Mouse (Mus musculus): ENCODE measurements around the gene Pknox2.

Gene Pknox2

DNA sequence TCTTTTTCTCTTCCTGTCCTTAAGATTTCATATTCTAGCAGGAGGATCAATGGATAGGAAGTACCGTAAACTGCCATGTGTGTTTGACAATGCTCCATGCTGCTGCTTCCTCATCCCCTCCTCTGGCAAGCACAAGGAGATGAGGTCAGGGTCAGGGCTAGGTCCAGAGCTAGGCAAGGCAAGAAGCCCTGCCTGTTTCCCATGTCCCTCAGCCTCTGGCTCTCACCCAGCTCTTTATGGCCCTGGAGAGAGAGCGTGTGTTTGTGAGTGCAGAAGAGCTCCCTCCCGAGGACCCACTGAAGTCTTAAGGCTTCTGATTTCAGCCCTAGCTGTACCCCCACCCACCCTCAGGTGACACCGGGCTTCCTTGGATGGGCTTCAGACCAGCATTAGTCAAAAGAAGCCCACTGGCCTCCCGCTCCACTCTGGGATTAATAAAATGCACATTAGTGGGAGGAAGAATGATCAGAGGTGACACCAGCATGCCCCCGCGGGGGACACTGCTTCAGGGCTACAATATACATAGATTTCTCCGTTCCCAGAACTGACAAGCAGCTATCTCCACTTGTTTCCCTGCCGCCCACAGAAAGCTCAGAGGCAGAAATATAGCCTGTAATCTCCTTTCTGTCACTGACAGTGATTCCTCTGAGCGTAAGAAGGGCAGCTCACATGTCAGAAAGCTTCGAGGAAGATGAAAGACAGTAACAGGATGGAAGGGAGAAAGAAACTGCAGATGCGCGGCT, 156.4 kb downstream of the Pknox2 start:
- DNase-seq (ENCODE audit: low read depth, low spot score), result no peak

DNA sequence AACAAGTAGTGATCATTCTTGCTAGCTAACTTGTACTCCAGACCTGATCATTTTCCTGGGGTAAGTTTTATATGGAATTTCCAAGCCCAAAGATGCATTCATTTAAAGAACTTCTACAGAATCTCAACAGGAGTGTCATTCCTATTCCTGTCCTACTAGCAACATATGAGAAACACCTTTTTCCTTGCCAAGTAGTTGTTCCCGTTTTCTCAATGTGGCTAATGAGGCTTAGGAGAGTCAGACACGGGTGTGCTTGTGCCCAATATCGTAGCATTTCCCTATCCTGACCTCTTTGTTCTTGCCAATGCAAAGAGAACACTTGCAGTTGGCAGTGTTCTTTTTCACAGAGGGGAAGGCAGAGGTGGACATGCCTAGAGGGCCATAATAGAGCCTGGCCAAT, 157.2 kb downstream of the Pknox2 start:
- DNase-seq (ENCODE audit: low read depth, low spot score), result no peak

DNA sequence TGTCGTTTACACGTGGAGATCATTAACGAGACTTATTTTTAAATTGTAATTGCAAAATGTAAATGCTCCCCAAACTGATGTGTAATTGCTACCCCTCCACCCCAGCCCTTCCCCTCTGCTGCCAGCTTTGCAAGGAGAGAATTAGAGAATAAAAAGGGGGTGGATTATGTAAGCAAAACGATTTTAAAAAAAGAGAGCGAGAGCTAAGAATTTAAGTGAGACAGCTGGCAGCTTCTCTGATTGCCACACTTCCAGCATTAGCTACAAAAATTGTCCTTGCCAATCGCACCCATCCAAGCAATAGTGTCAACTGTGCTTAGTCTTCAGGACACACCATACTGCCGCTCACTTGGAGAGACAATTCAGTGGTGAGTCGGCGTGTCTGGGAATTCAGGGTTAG, 162.0 kb downstream of the Pknox2 start:
- no peak for DNase-seq (ENCODE audit: low read depth, low spot score)

DNA sequence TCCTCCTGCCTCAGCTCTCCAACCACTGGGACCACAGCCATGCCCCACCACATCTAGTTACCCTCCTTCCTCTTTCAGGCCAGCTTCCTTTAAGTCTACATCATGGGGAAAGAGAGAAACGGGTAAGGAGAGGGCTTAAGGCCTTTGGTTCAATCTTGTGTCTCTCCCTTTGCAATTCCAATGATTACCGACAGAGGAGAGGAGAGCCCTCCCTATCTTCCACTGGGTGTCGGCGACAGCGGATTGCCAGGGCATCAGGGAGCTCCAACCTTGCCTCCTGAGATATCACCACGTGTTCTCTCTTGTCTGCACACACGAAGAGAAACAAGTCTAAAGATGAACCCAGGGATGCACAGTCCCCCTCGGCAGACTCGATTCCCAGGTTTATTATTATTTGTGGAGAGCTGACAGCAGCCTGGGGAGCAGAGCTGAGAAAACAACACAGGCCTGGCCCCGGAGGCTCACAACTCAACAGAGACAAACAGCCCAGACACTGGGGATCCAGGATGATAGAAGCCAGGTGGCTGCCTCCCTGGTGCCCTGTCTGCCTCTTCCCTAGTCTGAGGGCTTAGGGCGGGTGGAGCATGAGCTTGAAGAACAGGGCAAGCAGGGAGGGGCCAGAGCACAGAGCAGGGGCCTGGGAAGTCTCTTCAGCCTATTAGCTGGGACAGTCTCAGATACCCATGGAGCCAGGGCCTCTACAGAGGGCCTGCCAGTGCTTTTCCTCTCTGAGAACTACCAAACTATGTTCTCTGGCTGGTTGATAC, 170.4 kb downstream of the Pknox2 start:
- peak; percentile 77 for DNase-seq (ENCODE audit: low read depth, low spot score)

DNA sequence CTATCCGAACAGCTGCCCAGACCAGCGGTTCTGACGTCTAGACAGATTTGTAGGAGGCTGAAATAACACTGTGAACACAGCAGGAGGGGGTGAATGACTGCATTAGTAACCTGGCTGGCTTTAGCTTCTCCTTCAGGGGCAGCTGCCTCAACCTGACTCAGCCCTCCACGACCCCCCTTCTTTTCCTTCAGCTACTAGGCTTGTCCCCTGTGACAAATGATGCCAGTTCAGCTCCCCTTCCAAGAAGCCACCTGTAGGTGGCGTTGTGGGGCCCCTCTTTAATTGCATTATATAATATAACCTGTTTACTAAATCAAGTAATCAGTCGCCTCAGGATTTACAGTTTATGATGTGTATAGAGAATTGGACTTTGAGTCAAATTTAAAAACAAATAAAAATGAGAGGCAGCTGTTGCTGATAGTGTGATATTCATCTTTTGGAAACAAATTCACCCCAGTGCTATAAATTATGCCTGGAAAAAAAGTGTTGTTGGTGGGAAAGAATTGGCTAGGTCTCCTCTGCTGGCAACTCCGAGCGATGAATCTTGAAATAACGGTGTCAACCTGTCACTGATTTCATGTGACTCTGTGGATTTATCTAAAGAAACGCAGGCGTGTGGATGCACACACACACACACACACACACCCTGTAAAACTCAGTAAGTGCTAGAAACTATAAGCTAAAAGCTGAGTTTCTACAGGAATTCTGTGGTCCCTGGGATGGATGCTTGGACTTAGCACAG, 173.6 kb downstream of the Pknox2 start:
- peak; percentile 52 for DNase-seq (ENCODE audit: low read depth, low spot score)

DNA sequence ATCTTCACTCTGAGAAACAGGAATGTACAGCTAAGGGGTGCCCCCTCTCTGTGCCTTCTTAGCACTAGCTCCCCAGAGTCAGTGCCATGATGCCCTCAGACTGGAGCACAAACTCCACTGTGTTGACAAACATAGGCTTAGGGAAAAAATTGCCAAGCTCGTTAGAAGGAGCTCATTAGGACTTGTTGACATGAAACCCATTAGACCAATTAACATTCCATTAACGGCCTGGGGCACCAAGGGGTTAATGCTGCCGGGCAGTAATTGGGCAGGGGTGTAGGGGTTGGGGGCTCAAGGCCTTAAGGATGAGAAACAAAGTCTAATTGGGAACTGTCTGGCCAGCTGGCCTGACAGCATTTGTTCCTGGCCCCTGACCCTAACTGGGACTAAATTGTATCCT, 175.1 kb downstream of the Pknox2 start:
- no peak for DNase-seq (ENCODE audit: low read depth, low spot score)

DNA sequence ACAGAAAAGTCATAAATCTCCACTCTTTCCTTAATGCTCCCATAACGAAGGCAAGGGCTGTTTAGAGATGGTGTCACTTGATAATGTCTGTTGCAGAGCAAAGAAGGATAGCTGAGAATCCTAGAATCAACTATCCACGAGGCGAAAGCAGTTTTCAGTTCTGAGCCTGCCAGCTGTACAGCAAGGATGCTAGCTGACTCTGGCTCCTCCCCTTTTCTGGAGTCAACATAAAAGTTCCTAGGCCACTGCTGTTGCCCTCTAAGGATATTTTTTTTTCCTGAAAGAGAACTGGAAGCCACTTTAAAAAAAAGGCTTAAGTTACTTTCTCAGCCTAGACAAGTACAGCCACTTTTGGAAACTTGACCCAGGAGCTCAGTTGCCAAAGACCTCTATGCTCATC, 176.1 kb downstream of the Pknox2 start:
- DNase-seq (ENCODE audit: low read depth, low spot score), result peak; percentile 13

DNA sequence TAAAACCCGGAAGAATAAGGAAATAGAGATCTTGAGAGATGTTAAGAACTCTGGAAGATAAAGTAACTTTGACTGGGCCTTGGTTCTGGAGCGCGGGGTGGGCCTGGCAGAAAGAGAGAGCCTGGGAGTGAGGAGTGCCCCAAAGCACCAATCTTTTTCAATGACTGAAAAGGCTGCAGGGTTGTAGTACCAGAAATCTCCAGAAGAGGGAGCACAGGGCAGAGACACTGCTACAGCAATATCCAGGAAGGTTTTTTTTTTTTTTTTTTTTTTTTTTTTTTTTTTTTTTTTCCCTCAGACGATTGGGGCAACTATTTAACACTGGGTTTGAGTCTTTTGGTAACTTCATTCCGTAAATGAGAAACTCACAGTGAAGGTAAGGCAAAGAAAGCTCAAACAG, 176.6 kb downstream of the Pknox2 start:
- DNase-seq (ENCODE audit: low read depth, low spot score), result peak; percentile 78

DNA sequence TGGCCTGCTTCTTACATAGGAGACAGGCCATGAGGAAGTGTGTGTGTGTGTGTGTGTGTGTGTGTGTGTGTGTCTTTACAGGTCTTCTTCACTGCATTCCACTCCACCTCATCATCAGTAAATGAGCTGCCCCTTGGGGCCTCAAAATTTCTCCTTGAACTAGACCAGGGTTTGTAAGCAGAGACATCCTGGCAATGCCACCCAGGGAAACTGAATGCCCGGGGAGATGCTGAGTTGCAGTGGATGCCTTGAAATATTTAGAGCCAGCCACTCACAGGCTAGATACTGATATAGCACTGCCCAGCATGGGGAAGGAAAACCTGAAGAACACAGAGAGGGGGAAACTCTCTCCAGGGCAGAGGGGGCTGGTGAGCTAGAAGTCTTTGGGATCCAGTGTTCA, 178.1 kb downstream of the Pknox2 start:
- DNase-seq (ENCODE audit: low read depth, low spot score), result no peak

DNA sequence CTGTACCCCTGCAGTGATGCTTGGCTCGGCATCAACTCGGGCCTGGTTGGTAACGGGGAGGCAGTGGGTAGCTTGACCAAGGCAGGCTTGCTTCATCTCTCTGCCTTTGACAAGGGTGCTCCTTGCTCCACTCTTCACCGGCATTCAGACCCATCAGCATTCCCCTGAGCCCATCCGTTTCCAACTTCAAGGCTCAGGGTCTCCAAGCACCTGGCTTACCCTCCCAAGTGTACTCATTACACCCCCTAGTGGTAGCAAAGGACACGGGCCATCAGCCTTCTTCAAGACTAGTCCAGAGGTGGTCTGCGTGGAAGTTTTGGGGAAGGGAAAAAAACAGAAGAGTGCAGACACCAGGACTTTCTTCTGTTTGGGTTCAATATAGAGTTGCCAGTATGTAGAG, 178.5 kb downstream of the Pknox2 start:
- peak; percentile 92 for DNase-seq (ENCODE audit: low read depth, low spot score)

DNA sequence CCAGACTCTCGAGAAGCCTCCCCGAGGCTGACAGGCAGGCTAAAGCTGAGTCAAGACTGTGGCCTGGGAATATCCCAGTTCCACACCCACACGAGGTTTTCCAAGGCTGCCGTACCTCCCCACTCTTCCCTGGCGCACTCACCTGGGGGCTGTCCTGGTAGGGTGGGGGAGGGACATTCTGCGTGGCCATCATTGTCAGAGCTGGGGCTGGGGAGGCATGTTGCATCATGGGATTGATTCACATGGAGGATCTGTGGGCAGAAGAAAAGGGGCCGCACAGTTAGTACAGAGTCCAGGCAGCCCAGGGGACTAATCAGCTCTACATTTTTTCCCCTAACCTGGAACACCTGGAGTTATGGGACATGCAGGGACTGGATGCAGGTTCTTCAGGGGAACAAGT, 179.0 kb downstream of the Pknox2 start:
- DNase-seq (ENCODE audit: low read depth, low spot score), result peak; percentile 48

DNA sequence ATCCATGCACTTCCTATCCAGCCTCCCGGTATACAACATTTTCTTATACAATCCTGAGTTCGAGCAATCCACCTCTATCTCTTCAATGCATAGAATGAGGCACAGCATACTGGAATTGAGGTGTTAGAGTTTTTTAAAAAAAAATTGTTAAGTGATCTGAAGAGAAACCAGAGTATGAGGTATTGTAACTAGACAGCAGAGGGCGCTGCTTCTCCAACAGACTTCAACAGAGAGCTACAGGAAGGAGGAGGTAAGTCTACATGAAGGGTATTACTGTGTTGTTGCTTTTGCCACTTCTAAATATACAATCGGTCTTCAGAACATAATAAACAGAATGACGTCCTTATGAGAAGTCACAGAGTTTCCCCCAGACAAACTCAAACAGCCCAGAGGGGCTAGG, 181.5 kb downstream of the Pknox2 start:
- peak; percentile 83 for DNase-seq (ENCODE audit: low read depth, low spot score)

DNA sequence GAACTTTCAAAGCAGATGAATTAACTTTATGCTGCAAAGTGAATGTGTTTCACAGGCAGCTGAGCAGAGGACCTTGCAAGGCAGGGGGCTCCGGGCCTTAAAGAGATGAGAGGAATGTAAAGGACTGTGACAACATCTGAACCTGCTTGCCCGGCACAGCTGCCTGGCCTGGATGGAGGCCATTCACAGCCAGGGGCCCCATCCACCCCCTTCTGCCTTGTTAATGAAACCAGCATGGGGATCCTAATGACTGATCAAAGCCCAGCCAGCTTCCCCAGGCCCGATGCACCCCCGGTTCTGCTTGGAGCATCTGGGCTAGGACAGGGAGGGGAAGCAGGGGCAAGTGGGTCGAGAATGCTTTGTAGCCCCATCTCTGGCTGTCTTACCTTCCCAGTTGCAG, 183.0 kb downstream of the Pknox2 start:
- DNase-seq (ENCODE audit: low read depth, low spot score), result no peak

DNA sequence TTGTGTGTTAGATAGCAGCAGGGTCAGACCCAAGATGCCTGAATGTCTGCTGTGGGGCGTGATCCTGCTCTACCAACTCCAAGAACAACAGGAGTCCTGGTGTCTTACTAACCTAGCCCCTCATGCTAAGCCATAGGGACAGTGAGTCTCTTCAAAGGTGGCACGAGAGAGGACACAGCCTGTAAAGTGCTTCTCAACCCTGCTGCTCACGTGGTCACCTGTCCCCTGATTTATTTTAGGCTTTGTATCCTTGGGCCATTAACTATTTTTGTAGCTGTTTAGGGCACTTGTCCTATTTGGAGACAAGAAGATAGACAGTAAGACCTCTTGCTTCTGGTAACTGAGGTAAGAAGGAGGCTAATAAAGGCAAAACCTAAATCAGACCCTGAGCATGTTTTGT, 183.7 kb downstream of the Pknox2 start:
- no peak for DNase-seq (ENCODE audit: low read depth, low spot score)

DNA sequence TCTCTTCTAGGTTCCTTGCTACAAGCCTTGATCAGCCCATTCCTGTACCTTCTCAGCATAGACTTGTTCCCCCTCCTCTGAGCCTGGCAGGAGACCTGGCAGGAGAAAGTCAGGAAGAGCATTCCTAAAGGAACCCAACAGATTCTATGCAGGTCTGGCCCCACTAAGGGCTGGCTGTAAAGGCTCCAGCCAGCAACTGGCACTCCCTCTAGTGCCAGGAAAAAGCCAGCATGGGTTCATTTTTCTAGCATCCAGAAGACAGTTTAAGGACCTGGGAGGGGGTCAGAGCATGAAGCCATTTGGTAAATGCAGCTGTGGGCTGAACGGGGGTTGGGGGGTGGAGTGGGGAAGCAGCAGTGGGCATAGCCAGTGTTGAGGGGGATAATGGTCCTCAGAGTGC, 185.3 kb downstream of the Pknox2 start:
- no peak for DNase-seq (ENCODE audit: low read depth, low spot score)

DNA sequence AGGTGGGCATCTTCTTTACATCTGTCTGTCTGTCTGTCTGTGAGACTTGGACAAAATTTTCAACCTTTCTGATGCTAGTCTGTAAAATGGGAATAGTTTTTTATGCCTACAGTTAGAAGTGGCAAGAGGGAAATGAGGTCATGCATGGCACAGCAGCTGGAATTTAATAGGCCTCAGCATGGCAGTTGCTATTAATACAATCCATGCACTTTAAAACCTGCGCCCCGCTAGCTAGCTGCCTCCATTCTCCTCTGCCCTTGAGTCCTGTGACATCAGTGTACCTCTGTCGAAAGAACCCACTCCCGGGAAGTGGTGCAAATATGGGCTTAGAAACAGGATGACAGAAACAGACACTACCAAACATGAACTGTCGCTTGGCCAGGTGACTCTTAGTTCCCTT, 186.1 kb downstream of the Pknox2 start:
- no peak for DNase-seq (ENCODE audit: low read depth, low spot score)

DNA sequence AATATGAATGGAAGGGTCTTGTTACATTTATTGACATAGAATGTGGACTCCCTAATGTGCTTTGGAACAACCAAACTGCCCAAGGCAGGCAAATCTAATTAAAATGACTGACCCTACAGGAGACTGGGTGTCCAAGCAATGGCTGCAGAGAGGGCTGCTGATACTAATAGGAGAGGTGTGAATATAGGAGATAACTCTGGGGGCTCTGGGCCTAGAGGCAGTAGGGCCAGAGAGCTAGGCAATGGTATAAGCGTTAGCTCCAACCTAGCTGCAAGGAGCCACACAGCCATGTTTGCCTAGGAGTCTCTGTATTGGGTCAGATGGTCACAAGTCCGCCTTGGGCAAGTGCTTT, 196.1 kb downstream of the Pknox2 start:
- DNase-seq (ENCODE audit: low read depth, low spot score), result no peak

DNA sequence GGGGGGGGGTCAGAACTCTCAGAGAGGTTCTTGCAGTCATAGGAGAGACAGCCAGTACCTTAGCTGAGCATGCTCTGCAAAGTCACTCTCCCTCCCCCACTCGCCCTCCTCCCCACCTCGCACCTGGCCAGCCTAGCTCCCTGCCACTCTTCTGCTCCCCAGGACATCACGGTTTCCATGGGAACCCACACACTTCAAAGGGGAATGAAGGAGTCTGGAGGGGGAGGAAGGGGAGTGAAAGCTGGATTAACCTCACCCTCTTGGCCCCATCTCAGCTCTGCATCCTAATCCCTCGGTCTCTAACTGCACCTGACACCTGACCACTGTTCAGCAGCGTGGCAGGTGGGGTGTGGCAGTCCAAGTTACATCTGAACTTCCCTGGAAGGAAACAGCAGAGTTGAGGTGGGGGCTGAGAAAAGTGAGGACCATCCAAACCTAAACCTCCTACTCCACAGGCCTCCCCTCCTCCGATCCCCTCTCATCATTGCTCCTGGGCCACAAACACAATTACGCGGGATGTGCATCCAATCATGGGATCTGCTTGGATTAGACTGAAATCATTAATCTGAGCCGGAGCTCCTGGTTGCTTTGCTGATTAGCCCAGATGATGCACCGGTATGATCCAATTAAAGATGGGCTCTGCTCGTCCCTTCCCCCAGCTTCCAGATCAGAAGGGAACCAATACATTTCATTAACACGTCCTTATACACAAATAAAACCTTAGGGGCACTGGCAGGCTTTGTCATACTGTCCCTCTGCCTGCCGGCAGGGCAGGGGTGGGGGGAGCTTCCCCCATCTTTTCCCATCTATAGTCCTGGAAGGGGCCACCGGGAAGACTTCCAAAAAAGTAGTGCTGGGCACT, 196.7 kb downstream of the Pknox2 start:
- peak; percentile 82 for DNase-seq (ENCODE audit: low read depth, low spot score)

DNA sequence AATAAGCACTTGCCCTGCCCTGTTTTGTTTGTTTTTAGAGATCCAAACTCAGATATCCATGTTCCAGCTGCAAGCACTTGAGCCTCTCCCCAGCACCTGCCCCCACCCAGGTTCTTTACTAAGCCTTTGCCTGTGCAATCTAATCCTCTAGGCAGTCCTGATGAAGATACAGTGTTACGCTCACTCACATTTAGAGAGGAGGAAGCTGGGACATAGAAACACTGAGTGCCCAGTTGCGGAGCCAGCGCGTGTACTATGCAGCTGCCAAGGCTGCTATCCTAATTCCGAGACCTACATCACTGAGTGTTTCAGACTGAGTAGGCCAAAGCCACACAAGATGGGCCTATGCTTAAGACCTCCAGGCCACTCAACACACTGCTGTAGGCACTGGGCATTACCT, 199.0 kb downstream of the Pknox2 start:
- no peak for DNase-seq (ENCODE audit: low read depth, low spot score)

DNA sequence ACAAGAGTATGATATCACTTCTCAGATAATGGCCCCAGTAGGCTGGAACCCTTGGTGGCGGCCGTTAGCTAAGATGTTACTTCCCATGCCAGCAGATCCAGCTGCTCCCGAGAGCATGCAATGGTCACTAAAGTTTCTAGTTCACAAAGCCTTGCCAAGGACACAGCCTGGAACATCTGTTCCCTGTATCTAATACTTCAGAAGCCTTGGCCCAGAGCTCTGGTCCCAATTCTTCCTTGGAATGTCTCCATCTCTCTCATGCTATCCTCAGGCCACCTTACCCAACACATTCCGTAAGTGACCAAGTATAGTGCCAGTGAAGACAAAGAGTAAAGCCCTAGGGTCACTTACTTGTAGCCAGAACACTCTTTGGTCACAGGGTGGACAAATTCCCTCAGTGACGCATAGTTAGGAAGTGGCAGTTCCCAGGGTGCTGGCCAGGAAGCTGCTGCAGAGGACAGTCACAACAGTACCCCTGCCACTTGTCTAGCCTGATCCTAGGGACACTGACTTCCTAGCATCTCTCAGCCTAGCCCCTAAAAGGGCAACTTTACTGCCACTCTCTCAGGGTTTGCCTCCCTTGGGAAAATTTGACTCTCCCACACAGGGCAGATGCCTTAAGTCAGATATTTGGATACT, 200.0 kb downstream of the Pknox2 start:
- DNase-seq (ENCODE audit: low read depth, low spot score), result no peak

DNA sequence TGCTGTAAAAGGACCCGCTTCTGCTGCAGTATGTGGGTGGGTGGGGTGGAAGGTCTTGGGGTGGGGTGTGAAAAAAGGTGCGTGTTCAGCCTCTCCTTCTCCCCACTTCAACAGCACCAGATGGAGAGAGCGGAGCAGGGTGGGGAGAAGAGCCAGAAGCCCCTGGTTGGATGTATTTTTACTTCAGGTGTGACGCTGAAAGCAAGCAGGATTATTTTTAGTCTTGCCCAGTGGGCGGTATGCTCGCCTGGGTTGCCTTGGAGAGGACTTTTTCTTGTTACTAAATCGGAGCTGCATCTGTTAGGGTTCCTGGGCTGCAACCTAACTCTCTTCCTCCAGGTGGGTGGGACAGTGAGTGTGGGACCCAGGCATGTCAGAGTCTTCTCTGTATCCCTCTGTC, 202.4 kb downstream of the Pknox2 start:
- no peak for DNase-seq (ENCODE audit: low read depth, low spot score)

All from ZHBTc4 (cell line).